Mouse (Mus musculus): ENCODE results near the gene Gm20890. TPM values are rescaled to one million over a fixed set of nuclear protein-coding genes. Genes with fewer than 3 reads are reported as not detected.
"Not testable (repeated sequence)": the region's sequence is repeated elsewhere in the genome, so short reads cannot be mapped to it uniquely, and the experiment has no call there.

The Gm20890 gene
- polyA plus RNA-seq (2015; fragmentation: Nextera tagmentation; extraction: Ambion mirVana), result not detected in 2 replicates

DNA sequence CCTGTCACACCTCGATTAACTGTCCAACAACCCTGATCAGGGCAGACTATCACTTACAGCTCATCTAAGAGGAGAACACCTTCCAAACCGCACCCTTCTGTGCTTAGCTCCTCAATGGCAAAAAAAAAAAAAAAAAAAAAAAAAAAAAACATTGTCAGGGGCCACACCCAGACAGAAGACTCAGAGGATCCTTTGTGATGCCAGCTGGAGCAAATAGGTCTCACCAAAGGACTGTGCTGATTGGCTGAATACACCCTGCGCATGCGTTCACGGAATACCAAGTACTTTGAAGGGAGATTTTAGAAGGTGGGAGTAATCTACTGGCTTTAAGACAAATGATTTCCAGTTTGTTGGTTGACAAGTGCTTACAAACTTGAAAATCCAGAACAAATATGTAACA, at the start of gene Gm20890:
Gene Gm20890 (minus strand): TSS at position 101 of the 400 bp plus-strand sequence.
- not testable (repeated sequence) for H3K27me3 ChIP-seq

More for the DNA sequence above, at the start of gene Gm20890:
- ATAC-seq (ENCODE audit: insufficient number of reproducible peaks, low FRiP score, low TSS enrichment, low read depth); H3K27ac ChIP-seq; H3K4me3 ChIP-seq; H3K4me2 ChIP-seq; H3K9ac ChIP-seq; H3K36me3 ChIP-seq; H3K9me3 ChIP-seq; H3K4me1 ChIP-seq: not testable (repeated sequence)
- WGBS, result no CpG with 5 or more reads among the region's 5 CpGs

Data from limb, embryonic 15.5 days (tissue).